Mouse (Mus musculus): ENCODE measurements around the gene Tmem19. TPM values are rescaled to one million over a fixed set of nuclear protein-coding genes. Genes with fewer than 3 reads are reported as not detected.

Tmem19 gene
- polyA plus RNA-seq (2015; fragmentation: Nextera tagmentation; extraction: Ambion mirVana), result 32.1 and 34.2 TPM in 2 replicates

GRCm38 (mm10) chr10:115361840-115362622, at the start of gene Tmem19:
Tmem19 (minus strand) TSS chr10:115362501.
- WGBS, result under 1% methylated on average over 42 of the region's 58 CpGs
- peaks cover 14% of the 10 kb centered on the region for H3K4me1 ChIP-seq
- H3K4me3 ChIP-seq (replicated peaks), result peak within 1 kb of the TSS; percentile 60
- peak within 1 kb of the TSS; percentile 68 for H3K4me2 ChIP-seq
- H3K36me3 ChIP-seq, result peaks cover 8% of the 10 kb centered on the region
- H3K27me3 ChIP-seq, result no peaks in the 10 kb centered on the region
- H3K9me3 ChIP-seq (replicated peaks), result no peaks in the 10 kb centered on the region
- peak within 1 kb of the TSS; percentile 96 for H3K27ac ChIP-seq
- peak; percentile 100 for ATAC-seq (replicated peaks; ENCODE audit: low FRiP score)
- peak within 1 kb of the TSS; percentile 40 for H3K9ac ChIP-seq

- H3K4me2 ChIP-seq, result no peak overlapping the region
- H3K4me3 ChIP-seq (replicated peaks), result no peak overlapping the region
- ATAC-seq (replicated peaks; ENCODE audit: low FRiP score), result no peak
- no peak overlapping the region for H3K9ac ChIP-seq
- no peak overlapping the region for H3K27ac ChIP-seq
- H3K4me1 ChIP-seq, result no peaks in the 10 kb centered on the region
- no peaks in the 10 kb centered on the region for H3K9me3 ChIP-seq (replicated peaks)
- no peaks in the 10 kb centered on the region for H3K27me3 ChIP-seq
- peaks cover 81% of the 10 kb centered on the region for H3K36me3 ChIP-seq
- 74% methylated on average over 6 of the region's 6 CpGs for WGBS
These were observed 44.1 kb upstream of the Tmem19 start for GRCm38 (mm10) chr10:115406393-115406792.

GRCm38 (mm10) chr10:115391896-115392295, 29.6 kb upstream of the Tmem19 start:
- no peak overlapping the region for H3K4me2 ChIP-seq
- H3K9me3 ChIP-seq (replicated peaks), result no peaks in the 10 kb centered on the region
- H3K4me1 ChIP-seq, result peaks cover 22% of the 10 kb centered on the region
- H3K27me3 ChIP-seq, result no peaks in the 10 kb centered on the region
- H3K4me3 ChIP-seq (replicated peaks), result no peak overlapping the region
- H3K36me3 ChIP-seq, result peaks cover 55% of the 10 kb centered on the region
- no peak for ATAC-seq (replicated peaks; ENCODE audit: low FRiP score)
- 92% methylated on average over 1 of the region's 1 CpGs for WGBS
- no peak overlapping the region for H3K27ac ChIP-seq
- no peak overlapping the region for H3K9ac ChIP-seq

- ATAC-seq (replicated peaks; ENCODE audit: low FRiP score), result no peak
- Histone ChIP-seq H3K27ac (no peak overlapping the region), H3K9me3 (replicated peaks) (no peaks in the 10 kb centered on the region), H3K4me1 (peaks cover 21% of the 10 kb centered on the region), H3K36me3 (peaks cover 52% of the 10 kb centered on the region), H3K4me3 (replicated peaks) (no peak overlapping the region), H3K4me2 (no peak overlapping the region), H3K27me3 (no peaks in the 10 kb centered on the region), H3K9ac (no peak overlapping the region)
- WGBS, result 90% methylated on average over 4 of the region's 4 CpGs
These were observed 28.8 kb upstream of the Tmem19 start for GRCm38 (mm10) chr10:115391076-115391475.

GRCm38 (mm10) chr10:115387891-115388290, 25.6 kb upstream of the Tmem19 start:
- no peak overlapping the region for H3K27ac ChIP-seq
- H3K27me3 ChIP-seq, result no peaks in the 10 kb centered on the region
- H3K9ac ChIP-seq, result no peak overlapping the region
- H3K4me1 ChIP-seq, result peaks cover 24% of the 10 kb centered on the region
- no peak for ATAC-seq (replicated peaks; ENCODE audit: low FRiP score)
- no peak overlapping the region; the same call in 1 of the 2 replicates for H3K4me3 ChIP-seq (replicated peaks)
- H3K4me2 ChIP-seq, result peak overlapping the region; percentile 35
- 80% methylated on average over 3 of the region's 3 CpGs for WGBS
- H3K9me3 ChIP-seq (replicated peaks), result no peaks in the 10 kb centered on the region
- peaks cover 32% of the 10 kb centered on the region for H3K36me3 ChIP-seq

GRCm38 (mm10) chr10:115385018-115386002, 23.0 kb upstream of the Tmem19 start:
- Histone ChIP-seq H3K4me3 (replicated peaks) (peak overlapping the region; percentile 85), H3K4me1 (peaks cover 27% of the 10 kb centered on the region), H3K4me2 (peak overlapping the region; percentile 57), H3K27ac (peak overlapping the region; percentile 98), H3K27me3 (no peaks in the 10 kb centered on the region), H3K9me3 (replicated peaks) (no peaks in the 10 kb centered on the region), H3K36me3 (peaks cover 26% of the 10 kb centered on the region), H3K9ac (peak overlapping the region; percentile 79)
- under 1% methylated on average over 84 of the region's 101 CpGs for WGBS
- peak; percentile 28 for ATAC-seq (replicated peaks; ENCODE audit: low FRiP score)

- Histone ChIP-seq H3K4me1 (peaks cover 27% of the 10 kb centered on the region), H3K4me2 (peak within 1 kb of the TSS; percentile 57), H3K27me3 (no peaks in the 10 kb centered on the region), H3K36me3 (peaks cover 22% of the 10 kb centered on the region), H3K4me3 (replicated peaks) (peak within 1 kb of the TSS; percentile 85), H3K27ac (peak within 1 kb of the TSS; percentile 98), H3K9me3 (replicated peaks) (no peaks in the 10 kb centered on the region), H3K9ac (peak within 1 kb of the TSS; percentile 79)
- peak; percentile 99 for ATAC-seq (replicated peaks; ENCODE audit: low FRiP score)
- WGBS, result under 1% methylated on average over 60 of the region's 65 CpGs
These were observed 22.1 kb upstream of the Tmem19 start, which contains the start of the genes Thap2 and Zfc3h1 for GRCm38 (mm10) chr10:115384221-115385017. Thap2 (minus strand) TSS chr10:115384443. Zfc3h1 (plus strand) TSS chr10:115384959.

- H3K4me1 ChIP-seq, result peaks cover 27% of the 10 kb centered on the region
- peak overlapping the region; percentile 85 for H3K4me3 ChIP-seq (replicated peaks)
- H3K27me3 ChIP-seq, result no peaks in the 10 kb centered on the region
- peak overlapping the region; percentile 98 for H3K27ac ChIP-seq
- ATAC-seq (replicated peaks; ENCODE audit: low FRiP score), result no peak
- H3K9me3 ChIP-seq (replicated peaks), result no peaks in the 10 kb centered on the region
- H3K9ac ChIP-seq, result peak overlapping the region; percentile 70
- peaks cover 17% of the 10 kb centered on the region; the same call in 1 of the 2 replicates for H3K36me3 ChIP-seq
- peak overlapping the region; percentile 53 for H3K4me2 ChIP-seq
- WGBS, result 2% methylated on average over 15 of the region's 15 CpGs
These were observed 21.4 kb upstream of the Tmem19 start for GRCm38 (mm10) chr10:115383644-115384220.

- Histone ChIP-seq H3K9me3 (replicated peaks) (no peaks in the 10 kb centered on the region), H3K9ac (peak overlapping the region; percentile 70; the same call in 1 of the 2 replicates), H3K4me2 (peak overlapping the region; percentile 53), H3K4me3 (replicated peaks) (peak overlapping the region; percentile 85), H3K36me3 (0 out of 2 replicates have a peak, but pooled peaks cover 12% of the 10 kb centered on the region), H3K4me1 (peaks cover 22% of the 10 kb centered on the region), H3K27me3 (no peaks in the 10 kb centered on the region), H3K27ac (peak overlapping the region; percentile 98; the same call in 1 of the 2 replicates)
- ATAC-seq (replicated peaks; ENCODE audit: low FRiP score), result no peak
- 39% methylated on average over 12 of the region's 12 CpGs for WGBS
These were observed 20.7 kb upstream of the Tmem19 start for GRCm38 (mm10) chr10:115382846-115383643.

- H3K27me3 ChIP-seq, result no peaks in the 10 kb centered on the region
- 85% methylated on average over 2 of the region's 2 CpGs for WGBS
- no peak for ATAC-seq (replicated peaks; ENCODE audit: low FRiP score)
These were observed 19.3 kb upstream of the Tmem19 start for GRCm38 (mm10) chr10:115381506-115382084.

More at GRCm38 (mm10) chr10:115381506-115382084, 19.3 kb upstream of the Tmem19 start:
- no peak overlapping the region for H3K4me3 ChIP-seq (replicated peaks)
- no peak overlapping the region for H3K27ac ChIP-seq
- no peak overlapping the region for H3K4me2 ChIP-seq
- 0 out of 2 replicates have a peak, but pooled peaks cover 10% of the 10 kb centered on the region for H3K36me3 ChIP-seq
- H3K4me1 ChIP-seq, result peaks cover 11% of the 10 kb centered on the region
- H3K9ac ChIP-seq, result no peak overlapping the region
- H3K9me3 ChIP-seq (replicated peaks), result no peaks in the 10 kb centered on the region

Data from kidney, embryonic 15.5 days (tissue).